Mouse (Mus musculus): ENCODE measurements around the gene Ltk. TPM values are rescaled to one million over a fixed set of nuclear protein-coding genes. Genes with fewer than 3 reads are reported as not detected.
"Not testable (repeated sequence)": the region's sequence is repeated elsewhere in the genome, so short reads cannot be mapped to it uniquely, and the experiment has no call there.

The Ltk gene
- polyA plus RNA-seq, 1 experiment from 2014 or later, result 0.33 TPM

GRCm38 (mm10) chr2:119721070-119721469, 39.2 kb downstream of the Ltk start:
- DNase-seq (ENCODE audit: extremely low spot score, low spot score), result no peak
- H3K27ac ChIP-seq, result no peak overlapping the region
- H3K4me1 ChIP-seq, result no peaks in the 10 kb centered on the region
- H3K9me3 ChIP-seq, result no peaks in the 10 kb centered on the region
- H3K36me3 ChIP-seq (replicated peaks), result peaks cover 95% of the 10 kb centered on the region
- H3K27me3 ChIP-seq (ENCODE audit: poor library complexity, severe bottlenecking), result no peaks in the 10 kb centered on the region
- 96% methylated on average over 8 of the region's 8 CpGs for WGBS
- H3K4me3 ChIP-seq, result no peak overlapping the region

- H3K27me3 ChIP-seq (ENCODE audit: poor library complexity, severe bottlenecking); DNase-seq (ENCODE audit: extremely low spot score, low spot score); H3K9me3 ChIP-seq; H3K4me1 ChIP-seq; H3K4me3 ChIP-seq; H3K27ac ChIP-seq: not testable (repeated sequence)
- peaks cover 96% of the 10 kb centered on the region for H3K36me3 ChIP-seq (replicated peaks)
- WGBS, result 92% methylated on average over 2 of the region's 2 CpGs
Measured at GRCm38 (mm10) chr2:119715868-119716267, 44.4 kb downstream of the Ltk start.

DNA sequence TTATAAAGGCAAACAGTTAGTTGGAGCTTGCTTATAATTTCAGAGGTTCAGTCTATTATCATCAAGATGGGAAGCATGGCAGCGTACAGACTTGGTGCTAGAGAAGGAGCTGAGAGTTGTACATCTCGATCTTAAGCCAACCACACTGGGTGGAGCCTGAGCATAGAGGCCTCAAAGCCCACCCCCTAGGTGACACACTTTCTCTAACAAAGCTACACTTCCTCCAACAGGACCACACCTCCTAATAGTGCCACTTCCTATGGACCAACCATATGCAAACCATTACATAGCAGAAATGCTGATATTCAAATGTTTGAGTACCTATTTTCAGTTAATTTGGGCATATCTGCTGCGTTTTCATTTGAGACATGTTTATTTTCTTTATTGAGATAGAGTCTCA, 50.2 kb downstream of the Ltk start:
- Histone ChIP-seq H3K4me1 (no peaks in the 10 kb centered on the region), H3K4me3 (no peak overlapping the region), H3K27me3 (ENCODE audit: poor library complexity, severe bottlenecking) (no peaks in the 10 kb centered on the region), H3K36me3 (replicated peaks) (peaks cover 95% of the 10 kb centered on the region), H3K27ac (no peak overlapping the region), H3K9me3 (no peaks in the 10 kb centered on the region)
- WGBS, result 90% methylated on average over 3 of the region's 3 CpGs
- no peak for DNase-seq (ENCODE audit: extremely low spot score, low spot score)

- Histone ChIP-seq H3K36me3 (replicated peaks) (peaks cover 95% of the 10 kb centered on the region), H3K4me3 (no peak overlapping the region), H3K27me3 (ENCODE audit: poor library complexity, severe bottlenecking) (no peaks in the 10 kb centered on the region), H3K9me3 (no peaks in the 10 kb centered on the region), H3K27ac (no peak overlapping the region), H3K4me1 (no peaks in the 10 kb centered on the region)
- no peak for DNase-seq (ENCODE audit: extremely low spot score, low spot score)
- 95% methylated on average over 3 of the region's 3 CpGs for WGBS
Measured at GRCm38 (mm10) chr2:119707676-119708075, 52.6 kb downstream of the Ltk start.

DNA sequence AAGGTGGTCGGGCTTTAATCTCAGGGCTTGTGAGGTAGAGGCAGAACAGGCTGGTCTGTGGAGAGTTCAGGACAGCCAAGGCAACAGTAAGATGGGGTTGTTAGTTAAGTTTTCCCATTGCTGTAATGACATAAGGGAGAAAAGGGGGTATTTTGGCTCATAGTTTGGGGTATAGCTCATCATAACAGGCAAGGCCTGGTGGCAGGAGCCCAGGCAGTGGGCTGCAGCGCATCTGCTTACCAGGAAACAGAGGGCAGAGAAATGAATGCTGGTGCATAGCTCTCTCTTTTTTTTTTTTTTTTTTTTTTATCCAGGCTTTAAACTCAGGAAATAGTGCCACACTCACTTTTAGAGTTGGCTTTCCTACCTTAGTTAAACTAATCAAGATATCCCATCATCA, 57.1 kb downstream of the Ltk start:
- DNase-seq (ENCODE audit: extremely low spot score, low spot score), result no peak
- H3K36me3 ChIP-seq (replicated peaks), result peaks cover 81% of the 10 kb centered on the region

More for the DNA sequence above, 57.1 kb downstream of the Ltk start:
- H3K4me3 ChIP-seq, result no peak overlapping the region
- H3K27me3 ChIP-seq (ENCODE audit: poor library complexity, severe bottlenecking), result no peaks in the 10 kb centered on the region
- no peaks in the 10 kb centered on the region for H3K9me3 ChIP-seq
- no peaks in the 10 kb centered on the region for H3K4me1 ChIP-seq
- 93% methylated on average over 2 of the region's 2 CpGs for WGBS
- no peak overlapping the region for H3K27ac ChIP-seq

Other genes starting within 250 kb of the Ltk start
- 0.73 and 0.82 TPM in 2 replicates for gene Exd1, start 212.8 kb downstream of the Ltk start, polyA plus RNA-seq (2016; fragmentation: Nextera tagmentation; extraction: Ambion mirVana)
- gene Chp1, start 212.7 kb downstream of the Ltk start, polyA plus RNA-seq (2016; fragmentation: Nextera tagmentation; extraction: Ambion mirVana), result 50.6 and 51.5 TPM in 2 replicates
- gene Nusap1, start 142.1 kb downstream of the Ltk start, polyA plus RNA-seq (2016; fragmentation: Nextera tagmentation; extraction: Ambion mirVana), result 98.4 and 100 TPM in 2 replicates
- gene Oip5, start 142.0 kb downstream of the Ltk start, polyA plus RNA-seq (2016; fragmentation: Nextera tagmentation; extraction: Ambion mirVana), result 43.2 and 47.5 TPM in 2 replicates
- gene Ndufaf1, start 97.6 kb downstream of the Ltk start, polyA plus RNA-seq (2016; fragmentation: Nextera tagmentation; extraction: Ambion mirVana), result 50.5 and 53.9 TPM in 2 replicates
- gene Rtf1, start 85.4 kb downstream of the Ltk start, polyA plus RNA-seq (2016; fragmentation: Nextera tagmentation; extraction: Ambion mirVana), result 56.5 and 61.8 TPM in 2 replicates
- 1.2 and 1.8 TPM in 2 replicates for gene Itpka, start 18.1 kb downstream of the Ltk start, polyA plus RNA-seq (2016; fragmentation: Nextera tagmentation; extraction: Ambion mirVana)
- gene Rpap1, start 27.1 kb upstream of the Ltk start, polyA plus RNA-seq (2016; fragmentation: Nextera tagmentation; extraction: Ambion mirVana), result 42.3 and 43.5 TPM in 2 replicates
- gene Tyro3, start 37.3 kb upstream of the Ltk start, polyA plus RNA-seq (2016; fragmentation: Nextera tagmentation; extraction: Ambion mirVana), result 27.0 and 27.6 TPM in 2 replicates
- gene Mga, start 136.8 kb upstream of the Ltk start, polyA plus RNA-seq (2016; fragmentation: Nextera tagmentation; extraction: Ambion mirVana), result 29.1 and 30.1 TPM in 2 replicates
- gene Mapkbp1, start 212.3 kb upstream of the Ltk start, polyA plus RNA-seq (2016; fragmentation: Nextera tagmentation; extraction: Ambion mirVana), result 3.5 and 3.7 TPM in 2 replicates